Mouse (Mus musculus): ENCODE measurements around the gene Ms4a18.

- peak; percentile 37; the same call in 1 of the 2 replicates for TF ChIP-seq CTCF (IDR thresholded peaks at IDR 0.05; ENCODE audit: low read depth)
- TF ChIP-seq EP300 (IDR thresholded peaks at IDR 0.05; ENCODE audit: low read depth) = no peak
These were observed 34.7 kb downstream of the Ms4a18 start for GRCm38 (mm10) chr19:10983146-10983545.
